Mouse (Mus musculus): ENCODE measurements around the gene Brd3. TPM values are rescaled to one million over a fixed set of nuclear protein-coding genes. Genes with fewer than 3 reads are reported as not detected.
"Not testable (repeated sequence)": the region's sequence is repeated elsewhere in the genome, so short reads cannot be mapped to it uniquely, and the experiment has no call there.

Gene Brd3
- 29.8 and 33.0 TPM in 2 replicates for polyA plus RNA-seq (2012; rRNA removed)

DNA sequence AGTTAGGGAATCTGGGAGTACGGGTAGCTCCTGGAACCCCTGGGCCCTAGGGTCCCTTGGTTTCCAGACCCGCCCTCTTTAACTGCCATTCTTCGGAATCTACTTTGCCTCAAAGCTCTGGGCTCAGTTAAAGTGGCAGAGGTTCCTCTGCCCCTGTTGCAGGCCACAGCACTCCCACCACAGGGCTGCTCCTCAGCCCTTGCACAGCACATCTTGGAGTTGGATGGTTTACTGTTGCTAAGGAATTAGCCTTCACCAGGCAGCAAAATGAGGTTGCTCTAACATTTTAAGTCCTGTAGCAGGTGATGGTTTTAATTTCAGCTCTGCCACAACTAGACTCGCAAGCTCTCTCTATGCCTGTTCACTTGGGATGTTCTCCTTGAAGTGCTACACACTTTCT is at the start of gene Brd3:
Brd3 (minus strand) TSS at position 101 of the 400 bp plus-strand sequence.
- DNase-seq (ENCODE audit: low spot score) = no peak

GRCm38 (mm10) chr2:27556921-27557320 is 49.5 kb upstream of the Brd3 start:
- DNase-seq (ENCODE audit: low spot score) = no peak

GRCm38 (mm10) chr2:27554308-27554707 is 46.8 kb upstream of the Brd3 start:
- no peak for DNase-seq (ENCODE audit: low spot score)

- peak; percentile 59 for DNase-seq (ENCODE audit: low spot score)
These were observed 45.3 kb upstream of the Brd3 start for GRCm38 (mm10) chr2:27552620-27553287.

DNA sequence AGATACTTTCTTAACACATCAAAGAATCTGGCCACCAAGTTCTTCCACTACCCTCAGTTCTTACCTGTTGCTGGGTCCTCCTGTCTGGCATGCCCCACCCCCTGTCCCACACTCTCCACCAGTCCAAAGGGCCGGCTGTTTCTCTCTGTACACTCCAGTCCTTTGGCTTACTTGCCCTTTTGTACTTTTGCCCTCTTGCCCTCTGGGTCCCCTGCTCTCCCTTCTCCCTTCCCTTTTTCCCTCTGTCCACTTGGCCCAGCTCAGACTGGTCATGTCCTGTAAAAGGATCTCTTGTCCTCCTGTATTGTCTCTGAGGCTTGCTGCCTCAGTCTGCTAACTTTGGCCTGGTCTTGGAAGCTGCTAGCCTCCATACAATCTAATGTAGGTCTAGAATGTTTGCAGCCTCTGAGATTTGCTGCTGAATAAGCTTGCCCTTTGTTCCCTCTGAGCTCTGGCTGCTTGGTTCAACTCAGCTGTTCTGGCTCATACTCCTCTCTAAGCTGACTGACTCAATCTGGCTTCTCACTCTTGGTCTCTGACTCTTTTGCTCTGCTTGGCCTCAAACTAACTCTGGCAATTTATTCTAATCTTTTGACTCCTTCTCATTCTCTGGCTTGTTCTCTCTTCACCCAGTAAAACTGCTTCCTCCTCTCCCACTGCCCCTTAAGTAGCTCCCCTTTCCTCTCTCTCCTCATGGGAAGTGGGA is 41.4 kb upstream of the Brd3 start:
- DNase-seq (ENCODE audit: low spot score) = no peak

DNA sequence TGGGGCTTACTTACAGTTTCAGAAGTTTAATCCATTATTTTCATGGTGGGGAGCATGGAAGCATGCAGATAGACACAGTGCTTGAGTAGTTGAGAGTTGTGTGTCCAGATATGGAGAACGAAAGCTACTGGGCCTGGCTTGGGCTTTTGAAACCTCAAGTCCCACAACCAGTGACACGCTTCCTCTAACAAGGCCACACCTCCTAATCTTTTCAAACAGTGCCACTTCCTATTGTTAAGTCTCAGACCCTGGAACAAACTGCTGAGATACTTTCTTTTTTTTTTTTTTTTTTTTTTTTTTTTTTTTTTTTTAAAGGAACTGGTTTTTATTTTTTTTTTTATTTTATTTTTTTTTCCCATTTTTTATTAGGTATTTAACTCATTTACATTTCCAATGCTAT is 40.5 kb upstream of the Brd3 start:
- DNase-seq (ENCODE audit: low spot score) = no peak

DNA sequence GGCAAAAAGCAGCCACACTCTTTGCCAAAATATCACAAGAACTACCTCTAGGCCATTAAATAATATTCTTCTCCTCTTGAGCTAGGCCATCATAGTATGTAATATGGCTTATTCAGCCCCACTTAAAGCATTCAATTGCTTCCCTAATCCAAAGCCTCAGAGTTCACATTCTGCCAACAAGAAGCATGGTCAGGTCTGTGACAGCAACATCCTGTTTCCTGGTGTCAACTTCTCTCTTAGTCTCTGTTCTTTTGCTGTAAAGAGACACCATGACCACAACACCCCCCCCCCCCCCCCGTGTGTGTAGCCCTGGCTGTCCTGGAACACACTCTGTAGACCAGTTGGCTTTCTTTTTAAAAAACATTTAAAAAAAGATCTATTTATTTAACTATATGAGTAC is 39.9 kb upstream of the Brd3 start:
- DNase-seq (ENCODE audit: low spot score) = no peak

GRCm38 (mm10) chr2:27546041-27546440 is 38.6 kb upstream of the Brd3 start:
- not testable (repeated sequence) for DNase-seq (ENCODE audit: low spot score)

- not testable (repeated sequence) for DNase-seq (ENCODE audit: low spot score)
These were observed 38.1 kb upstream of the Brd3 start for GRCm38 (mm10) chr2:27545517-27545916.

GRCm38 (mm10) chr2:27544613-27545012 is 37.2 kb upstream of the Brd3 start:
- no peak for DNase-seq (ENCODE audit: low spot score)

- no peak for DNase-seq (ENCODE audit: low spot score)
These were observed 33.8 kb upstream of the Brd3 start for GRCm38 (mm10) chr2:27541225-27541624.

DNA sequence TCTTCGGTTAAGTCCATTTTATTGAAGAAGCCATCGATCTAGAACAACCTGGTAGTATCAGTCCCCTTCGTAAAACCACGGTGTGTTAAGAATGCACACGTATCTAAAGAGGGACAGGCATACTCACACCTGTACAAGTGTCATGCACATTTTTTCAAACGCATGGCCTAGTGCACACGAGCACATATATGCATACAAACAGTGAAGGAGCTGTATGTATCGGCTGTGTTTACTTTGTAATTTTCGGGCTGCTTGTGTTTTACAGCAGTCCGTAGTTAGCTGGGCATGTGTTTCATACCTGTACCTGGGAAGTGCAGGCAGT is 33.0 kb upstream of the Brd3 start:
- no peak for DNase-seq (ENCODE audit: low spot score)

DNA sequence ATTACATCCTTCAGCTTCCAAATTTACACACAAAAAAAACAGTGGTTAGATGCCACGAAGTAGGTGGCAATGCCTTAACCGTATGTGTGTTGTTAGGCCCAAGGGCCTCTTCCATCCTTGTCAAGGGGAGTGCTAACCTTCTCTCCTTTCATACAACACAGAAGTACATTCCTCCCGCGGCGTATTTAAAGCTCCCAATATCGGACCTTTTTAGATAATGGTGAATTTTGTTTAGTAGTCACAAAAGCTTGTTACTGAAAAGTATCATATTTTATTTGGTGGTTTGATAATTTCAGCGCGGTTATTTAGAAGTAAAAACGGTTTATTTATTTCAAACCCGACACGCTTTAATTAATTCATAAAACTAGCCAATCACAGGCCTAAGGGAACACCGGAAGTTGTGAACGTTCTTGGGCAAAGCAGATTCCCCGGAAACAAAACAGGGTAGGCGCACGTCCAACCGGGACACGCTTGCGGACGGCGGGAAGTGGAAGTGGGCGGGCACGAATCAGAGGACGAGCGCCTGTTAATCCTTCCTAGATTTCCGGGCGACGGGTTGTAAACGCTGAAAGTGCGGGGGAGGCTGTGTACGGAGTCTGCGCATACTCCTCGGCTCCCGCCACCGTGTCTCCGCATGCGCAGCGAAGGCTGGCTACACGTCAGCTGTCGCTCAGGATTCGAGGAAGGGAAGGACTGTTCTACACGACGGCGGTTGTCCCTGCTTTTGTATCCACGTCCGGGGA is 32.5 kb upstream of the Brd3 start:
- DNase-seq (ENCODE audit: low spot score) = peak; percentile 84

DNA sequence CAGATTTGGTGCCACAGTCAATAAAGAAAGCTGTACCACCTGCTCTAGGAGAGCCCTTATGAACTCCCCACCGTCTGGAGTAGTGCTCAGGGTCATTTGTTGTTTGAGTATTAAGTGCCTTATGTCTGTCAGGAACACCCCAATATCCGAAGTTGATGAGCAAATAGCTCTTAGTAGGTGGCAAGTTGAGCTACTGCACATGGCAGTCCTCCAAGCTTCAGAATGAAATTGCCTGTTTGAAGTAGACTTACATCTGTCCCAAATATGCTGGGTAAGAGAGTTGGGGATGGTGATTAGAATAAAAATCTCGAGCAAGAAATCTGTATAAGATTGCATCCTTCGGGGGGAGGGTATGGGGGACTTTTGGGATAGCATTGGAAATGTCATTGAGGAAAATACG is 31.9 kb upstream of the Brd3 start:
- DNase-seq (ENCODE audit: low spot score) = no peak

DNA sequence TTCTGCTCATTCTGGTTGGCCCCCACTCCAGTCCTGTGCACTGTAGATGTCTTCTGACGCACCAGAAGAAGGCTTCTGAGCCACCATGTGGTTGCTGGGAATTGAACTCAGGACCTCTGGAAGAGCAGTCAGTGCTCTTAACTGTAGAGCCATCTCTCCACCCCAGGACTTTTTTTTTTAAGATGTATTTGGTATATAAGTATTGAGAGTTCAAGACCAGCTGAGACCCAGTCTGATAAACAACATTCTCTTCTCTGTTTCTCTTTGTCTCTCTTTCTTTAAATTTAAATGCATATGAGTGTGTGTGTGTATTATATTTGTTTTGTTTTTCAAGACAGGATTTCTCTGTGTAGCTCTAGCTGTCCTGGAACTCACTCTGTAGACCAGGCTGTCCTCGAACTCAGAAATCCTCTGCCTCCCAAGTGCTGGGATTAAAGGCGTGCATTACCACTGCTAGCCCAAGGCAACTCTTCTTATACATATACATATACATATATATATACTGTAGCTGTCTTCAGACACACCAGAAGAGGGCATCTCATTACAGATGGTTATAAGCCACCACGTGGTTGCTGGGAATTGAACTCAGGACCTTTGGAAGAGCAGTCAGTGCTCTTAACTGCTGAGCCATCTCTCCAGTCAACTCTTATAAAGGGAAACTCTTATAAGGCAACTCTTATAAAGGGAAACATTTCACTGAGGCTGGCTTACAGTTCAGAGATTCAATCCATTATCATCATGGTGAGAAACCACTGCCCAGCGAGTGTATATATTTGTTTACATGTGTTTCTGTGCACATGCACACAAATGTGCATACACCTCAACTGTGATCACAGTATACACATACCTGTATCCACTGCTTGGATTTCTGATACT is 31.2 kb upstream of the Brd3 start:
- DNase-seq (ENCODE audit: low spot score) = not testable (repeated sequence)

GRCm38 (mm10) chr2:27518283-27518682 is 10.8 kb upstream of the Brd3 start:
- DNase-seq (ENCODE audit: low spot score) = no peak

GRCm38 (mm10) chr2:27516289-27516688 is 8.8 kb upstream of the Brd3 start:
- DNase-seq (ENCODE audit: low spot score) = no peak

DNA sequence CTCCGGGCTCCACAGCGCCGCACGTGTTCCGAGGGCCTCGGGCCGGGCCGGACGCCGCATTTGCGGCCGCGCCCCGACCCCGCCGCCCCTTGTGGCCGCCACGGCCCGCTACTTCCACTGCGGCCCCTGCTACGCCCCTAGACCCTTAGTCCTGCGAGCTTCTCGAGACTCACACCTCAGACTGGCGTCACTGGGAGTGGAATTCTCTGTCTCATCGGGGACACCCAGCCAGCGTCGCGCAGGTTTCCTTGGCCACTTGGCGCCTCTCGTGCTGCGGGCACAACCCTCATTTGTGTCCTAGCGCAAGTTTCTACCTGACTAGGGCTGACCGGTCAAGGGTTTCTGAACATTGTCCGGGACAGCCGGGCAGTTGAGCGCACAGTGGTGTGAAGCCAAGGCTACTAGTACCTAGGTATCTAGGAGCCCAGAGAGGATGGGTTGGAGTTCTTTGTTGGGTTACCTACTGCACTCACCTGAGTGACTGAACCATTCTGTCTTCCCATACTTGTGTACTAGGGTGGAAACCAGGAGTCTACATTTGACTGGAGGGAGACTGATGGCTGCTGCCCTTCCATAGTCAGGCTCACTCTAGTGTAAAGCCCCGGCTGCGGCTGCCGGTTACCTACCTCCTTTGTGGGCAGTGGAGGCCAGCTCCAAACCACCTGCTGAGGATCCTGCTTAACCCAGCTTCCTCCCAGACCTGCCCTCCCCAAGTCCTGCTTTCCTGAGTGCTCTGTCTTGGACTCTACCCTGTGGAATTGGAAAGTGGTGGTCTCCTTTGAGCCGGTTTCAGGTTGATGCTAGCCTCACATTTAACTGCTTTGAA is 8.1 kb upstream of the Brd3 start:
- no peak for DNase-seq (ENCODE audit: low spot score)

DNA sequence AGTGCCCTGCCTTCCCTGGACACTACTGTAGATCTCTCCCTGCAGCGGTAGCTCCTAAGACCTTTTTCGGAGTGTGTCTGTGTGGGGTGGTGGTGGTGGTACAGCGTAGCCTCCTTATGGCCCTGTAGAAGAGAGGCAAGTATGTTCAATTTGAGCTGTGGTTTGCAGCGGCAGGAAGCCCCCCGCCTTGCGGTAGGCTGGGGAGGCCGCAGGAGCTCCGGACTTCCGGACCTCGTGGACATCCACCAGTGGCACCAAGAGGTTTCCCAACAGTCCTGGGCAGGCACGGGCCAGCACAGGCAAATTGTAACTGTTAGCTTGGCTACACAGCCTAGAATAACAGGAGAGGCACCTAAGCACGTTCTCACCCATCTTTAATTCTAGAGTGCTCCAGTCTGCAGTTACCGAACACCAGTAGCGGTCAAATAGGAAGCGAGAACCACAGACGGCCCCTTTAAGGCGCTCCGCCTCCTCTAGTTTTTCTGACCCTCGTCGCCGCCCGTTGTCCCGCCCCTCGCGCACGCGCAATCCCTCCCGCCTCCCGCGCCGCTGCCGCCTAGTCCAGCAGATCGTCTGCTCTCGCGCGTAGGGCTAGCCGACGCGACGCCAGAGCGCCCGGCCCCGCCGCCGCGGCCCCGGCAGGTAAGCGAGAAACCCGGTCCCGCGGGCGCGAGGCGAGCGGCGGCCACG is 7.3 kb upstream of the Brd3 start, which contains the start of gene Wdr5:
Wdr5 (plus strand) TSS at position 519 of the 690 bp plus-strand sequence.
- peak; percentile 99 for DNase-seq (ENCODE audit: low spot score)

DNA sequence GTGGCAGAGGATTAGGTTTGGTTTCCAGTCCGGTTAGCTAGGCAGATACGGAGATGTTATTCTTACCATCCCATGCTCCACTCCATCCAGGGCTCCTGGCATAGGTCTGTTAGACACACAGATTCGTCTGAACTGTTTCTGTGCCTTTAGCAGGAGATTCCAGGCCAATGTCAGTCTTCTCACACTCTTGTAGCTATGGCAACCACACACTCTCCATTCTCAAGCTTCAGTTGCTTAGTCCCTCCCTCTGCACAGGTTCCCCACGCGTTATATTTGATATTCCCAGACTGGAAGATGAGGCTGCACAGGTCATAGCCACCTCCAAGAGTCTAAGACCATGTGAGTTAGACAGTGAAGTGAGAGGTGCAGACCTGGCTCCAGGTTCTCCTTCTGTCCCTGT is 6.4 kb upstream of the Brd3 start:
- no peak for DNase-seq (ENCODE audit: low spot score)
